8 mouse cellular contexts compared by ENCODE assay signal in the genomic region with DNA sequence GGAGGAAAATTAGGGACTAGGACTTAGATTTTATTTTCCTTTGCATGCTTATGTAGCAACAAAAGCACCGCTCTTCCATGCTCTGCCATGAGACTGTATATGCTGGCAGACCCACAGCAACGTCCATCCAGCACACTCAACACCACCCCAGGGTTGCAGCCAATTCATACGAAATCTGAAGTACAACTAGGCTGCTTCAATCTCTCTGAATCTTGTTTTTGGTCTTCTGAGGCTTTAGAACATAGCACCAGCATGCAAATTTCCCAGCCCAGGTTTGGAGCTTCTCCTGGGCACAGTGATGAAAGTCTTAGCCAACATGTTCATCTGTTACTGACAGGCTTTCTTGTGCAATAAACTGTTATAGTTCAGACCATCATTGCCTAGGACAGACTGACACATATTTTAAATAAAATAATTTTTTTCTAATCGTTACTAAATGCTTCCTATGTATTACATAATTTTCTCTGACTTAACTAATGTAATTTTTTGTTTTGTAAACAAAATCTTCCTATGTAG. TPM values are rescaled to one million over a fixed set of nuclear protein-coding genes. Genes with fewer than 3 reads are reported as not detected.
A peak's percentile ranks its signal among the peaks of the same experiment; 100 is the strongest.
DNase-seq lines count a peak whose midpoint lies in the region; ATAC-seq and TF ChIP-seq lines count a peak whose summit lies in the region.

No protein-coding gene starts in this region.

- H3K27me3 ChIP-seq in heart, embryonic 14.5 days (ENCODE audit: control insufficient read depth, insufficient read depth, low read length): no peaks in the 10 kb centered on the region
- H3K27me3 ChIP-seq in lung, postnatal 0 days (replicated peaks; ENCODE audit: insufficient read depth, low read length): no peaks in the 10 kb centered on the region
- H3K27me3 ChIP-seq in liver, embryonic 14.5 days (ENCODE audit: control insufficient read depth, insufficient read depth, low read length): no peaks in the 10 kb centered on the region
- no peaks in the 10 kb centered on the region for H3K27me3 ChIP-seq in stomach, embryonic 15.5 days (replicated peaks)

- no peak for TF ChIP-seq CTCF in lung, postnatal 0 days (IDR thresholded peaks at IDR 0.05)
- no peak for TF ChIP-seq CTCF in liver, embryonic 14.5 days (IDR thresholded peaks at IDR 0.05; ENCODE audit: low read depth)

- no peak overlapping the region for H3K4me3 ChIP-seq in heart, embryonic 14.5 days (ENCODE audit: control insufficient read depth in 1 of 2, insufficient read depth in 1 of 2, low read depth in 1 of 2, low read length in 2 of 2)
- H3K4me3 ChIP-seq in lung, postnatal 0 days (ENCODE audit: low read depth, low read length): no peak overlapping the region
- no peak overlapping the region for H3K4me3 ChIP-seq in liver, embryonic 14.5 days (ENCODE audit: insufficient read depth in 1 of 2, low read depth in 2 of 2, low read length in 2 of 2)
- no peak overlapping the region for H3K4me3 ChIP-seq in stomach, embryonic 15.5 days (replicated peaks)

- TF ChIP-seq EP300 in lung, postnatal 0 days (IDR thresholded peaks at IDR 0.05): no peak
- TF ChIP-seq EP300 in liver, embryonic 14.5 days (IDR thresholded peaks at IDR 0.05; ENCODE audit: low read depth): no peak

- H3K27ac ChIP-seq in heart, embryonic 14.5 days (replicated peaks in 1 of 2; ENCODE audit: control insufficient read depth in 1 of 2, insufficient read depth in 1 of 2, low read depth in 2 of 2, low read length in 2 of 2): peak overlapping the region; percentile 53 to 81
- H3K27ac ChIP-seq in lung, postnatal 0 days (ENCODE audit: low read length): peak overlapping the region; percentile 4
- H3K27ac ChIP-seq in liver, embryonic 14.5 days: peak overlapping the region; percentile 24
- H3K27ac ChIP-seq in stomach, embryonic 15.5 days: peak overlapping the region; percentile 48; the same call in 1 of the 2 replicates

- H3K9me3 ChIP-seq in heart, embryonic 14.5 days (ENCODE audit: control insufficient read depth, low read length): no peaks in the 10 kb centered on the region
- H3K9me3 ChIP-seq in lung, postnatal 0 days (ENCODE audit: low read length): no peaks in the 10 kb centered on the region
- no peaks in the 10 kb centered on the region for H3K9me3 ChIP-seq in liver, embryonic 14.5 days (ENCODE audit: control insufficient read depth, low read length)
- no peaks in the 10 kb centered on the region for H3K9me3 ChIP-seq in stomach, embryonic 15.5 days

- intact Hi-C loops in heart, postnatal 25 days (cut with DNase I): no loop called here

- WGBS in heart, embryonic 14.5 days: 26% methylated on average over 4 of the region's 4 CpGs
- WGBS in lung, postnatal 0 days: 46% methylated on average over 4 of the region's 4 CpGs
- 35% methylated on average over 4 of the region's 4 CpGs for WGBS in liver, embryonic 14.5 days (ENCODE audit: insufficient replicate concordance)
- 66% methylated on average over 4 of the region's 4 CpGs for whole genome bisulfite sequencing in stomach, embryonic 15.5 days

- ATAC-seq in heart, embryonic 14.5 days (ENCODE audit: insufficient number of reproducible peaks, insufficient read depth, low FRiP score, low read depth): no peak
- peak; percentile 32; the same call in 1 of the 2 replicates for ATAC-seq in lung, postnatal 0 days
- ATAC-seq in liver, embryonic 14.5 days (ENCODE audit: insufficient read depth): no peak
- ATAC-seq in stomach, embryonic 15.5 days (ENCODE audit: insufficient read depth, low FRiP score, low read depth): no peak

- H3K36me3 ChIP-seq in heart, embryonic 14.5 days (ENCODE audit: control insufficient read depth, insufficient read depth, low read length): no peaks in the 10 kb centered on the region
- H3K36me3 ChIP-seq in lung, postnatal 0 days (ENCODE audit: insufficient read depth, low read length): no peaks in the 10 kb centered on the region
- H3K36me3 ChIP-seq in liver, embryonic 14.5 days (replicated peaks; ENCODE audit: control insufficient read depth, insufficient read depth, low read depth): no peaks in the 10 kb centered on the region
- H3K36me3 ChIP-seq in stomach, embryonic 15.5 days: no peaks in the 10 kb centered on the region

- peaks cover 18 to 68% of the 10 kb centered on the region in 2 experiments for H3K4me1 ChIP-seq in heart, embryonic 14.5 days (ENCODE audit: control insufficient read depth in 2 of 2, insufficient read depth in 2 of 2, low read length in 2 of 2)
- H3K4me1 ChIP-seq in lung, postnatal 0 days (ENCODE audit: insufficient read depth, low read depth, low read length): peaks cover 30% of the 10 kb centered on the region; the same call in 1 of the 2 replicates
- peaks cover 30 to 43% of the 10 kb centered on the region in 2 experiments for H3K4me1 ChIP-seq in liver, embryonic 14.5 days (replicated peaks; ENCODE audit: control insufficient read depth in 2 of 2, insufficient read depth in 2 of 2, low read length in 1 of 2)
- H3K4me1 ChIP-seq in stomach, embryonic 15.5 days: peaks cover 11% of the 10 kb centered on the region

- no peak for DNase-seq in heart, postnatal 25 days (ENCODE audit: low spot score)
- peak; percentile 39 for DNase-seq in lung, postnatal 0 days (ENCODE audit: low spot score)
- no peak for DNase-seq in lung, postnatal 4 days
- DNase-seq in liver, embryonic 14.5 days (ENCODE audit: low read depth in 3 of 3, low spot score in 3 of 3): no peak
- DNase-seq in MN1 (ENCODE audit: low spot score): no peak
- no peak for DNase-seq in ovary, adult 18-20 months (ENCODE audit: low spot score)

- H3K9ac ChIP-seq in heart, embryonic 14.5 days (ENCODE audit: low read length): no peak overlapping the region
- no peak overlapping the region for H3K9ac ChIP-seq in lung, postnatal 0 days (replicated peaks; ENCODE audit: low read depth)
- peak overlapping the region; percentile 29; the same call in 1 of the 2 replicates for H3K9ac ChIP-seq in liver, embryonic 14.5 days (replicated peaks)
- no peak overlapping the region for H3K9ac ChIP-seq in stomach, embryonic 15.5 days

- peak overlapping the region; percentile 50 for H3K4me2 ChIP-seq in heart, embryonic 14.5 days (ENCODE audit: low read length)
- H3K4me2 ChIP-seq in lung, postnatal 0 days (replicated peaks; ENCODE audit: low read depth, low read length): no peak overlapping the region
- H3K4me2 ChIP-seq in liver, embryonic 14.5 days (ENCODE audit: low read depth): peak overlapping the region; percentile 25
- H3K4me2 ChIP-seq in stomach, embryonic 15.5 days: no peak overlapping the region

RNA-seq across cellular contexts. Expression of a gene that starts 39.5 kb away (rescaled TPM):
- 6.1 and 6.6 TPM in 2 replicates for polyA plus RNA-seq in heart, embryonic 14.5 days (2014; fragmentation: Nextera tagmentation; extraction: Ambion mirVana)
- 10 to 100 TPM; 23.2 to 28.0 TPM for total RNA-seq in heart, postnatal 25 days (2021)
- polyA plus RNA-seq in lung, postnatal 0 days (2015; fragmentation: Nextera tagmentation; extraction: Ambion mirVana): 4.8 and 5.0 TPM in 2 replicates
- polyA plus RNA-seq in liver, embryonic 14.5 days (2012; rRNA removed): 2.4 and 2.7 TPM in 2 replicates
- polyA plus RNA-seq in liver, embryonic 14.5 days (2014; fragmentation: Nextera tagmentation; extraction: Ambion mirVana): 1.1 and 1.2 TPM in 2 replicates
- 6.4 and 6.5 TPM in 2 replicates for polyA plus RNA-seq in stomach, embryonic 15.5 days (2015; fragmentation: Nextera tagmentation; extraction: Ambion mirVana)

Comparison
In these comparisons a context has a peak if more than half of its experiments do, and no peak if none do; other contexts are left out.
1. H3K27ac ChIP-seq: peak in every context shown above with its lines; median percentile 67 in heart, embryonic 14.5 days; 48 in stomach, embryonic 15.5 days; 24 in liver, embryonic 14.5 days; 4 in lung, postnatal 0 days.
2. H3K4me2 ChIP-seq: peak in heart, embryonic 14.5 days (single experiment) and liver, embryonic 14.5 days (single experiment); none in lung, postnatal 0 days (single experiment) and stomach, embryonic 15.5 days (single experiment).